Mouse (Mus musculus) adipocyte (in vitro differentiated cells): ENCODE data around the gene Hpd.

ENCODE experiments used
- DNase-seq: peaks from one replicate; pipeline ENCODE4 v3.0.0-alpha.2; 2016; ENCODE audit warnings: low spot score

The Hpd gene

DNA sequence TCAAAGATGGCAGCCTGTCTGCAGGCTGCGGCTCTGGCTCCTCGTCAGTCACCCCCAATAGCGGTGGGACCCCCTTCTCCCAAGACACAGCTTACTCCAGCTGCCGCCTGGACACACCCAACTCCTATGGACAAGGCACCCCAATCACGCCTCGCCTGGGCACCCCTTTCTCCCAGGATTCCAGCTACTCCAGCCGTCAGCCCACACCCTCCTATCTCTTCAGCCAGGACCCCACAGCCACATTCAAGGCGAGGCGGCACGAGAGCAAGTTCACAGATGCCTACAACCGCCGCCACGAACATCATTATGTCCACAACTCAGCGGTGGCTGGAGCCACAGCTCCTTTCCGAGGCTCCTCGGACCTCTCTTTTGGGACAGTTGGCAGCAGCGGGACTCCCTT, 35.0 kb downstream of the Hpd start:
- no peak for DNase-seq

DNA sequence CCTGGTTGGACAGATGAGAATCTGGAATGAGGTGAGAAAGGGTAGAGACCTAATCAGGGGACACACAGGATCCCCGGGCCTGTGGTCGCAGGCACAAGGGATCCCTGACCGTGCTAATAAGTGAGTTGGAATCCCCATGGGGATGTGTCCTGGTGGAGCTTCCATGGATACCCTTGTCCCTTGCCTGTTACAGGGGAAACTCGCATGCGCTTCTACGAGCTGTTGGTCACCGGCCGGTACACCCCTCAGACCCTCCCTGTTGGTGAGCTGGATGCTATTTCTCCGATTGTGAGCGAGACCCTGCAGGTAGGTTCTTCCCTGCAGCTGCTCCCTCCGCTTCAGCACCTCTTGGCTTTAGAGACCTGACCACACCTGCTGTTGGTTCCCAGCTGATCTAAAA, 36.2 kb downstream of the Hpd start:
- no peak for DNase-seq

DNA sequence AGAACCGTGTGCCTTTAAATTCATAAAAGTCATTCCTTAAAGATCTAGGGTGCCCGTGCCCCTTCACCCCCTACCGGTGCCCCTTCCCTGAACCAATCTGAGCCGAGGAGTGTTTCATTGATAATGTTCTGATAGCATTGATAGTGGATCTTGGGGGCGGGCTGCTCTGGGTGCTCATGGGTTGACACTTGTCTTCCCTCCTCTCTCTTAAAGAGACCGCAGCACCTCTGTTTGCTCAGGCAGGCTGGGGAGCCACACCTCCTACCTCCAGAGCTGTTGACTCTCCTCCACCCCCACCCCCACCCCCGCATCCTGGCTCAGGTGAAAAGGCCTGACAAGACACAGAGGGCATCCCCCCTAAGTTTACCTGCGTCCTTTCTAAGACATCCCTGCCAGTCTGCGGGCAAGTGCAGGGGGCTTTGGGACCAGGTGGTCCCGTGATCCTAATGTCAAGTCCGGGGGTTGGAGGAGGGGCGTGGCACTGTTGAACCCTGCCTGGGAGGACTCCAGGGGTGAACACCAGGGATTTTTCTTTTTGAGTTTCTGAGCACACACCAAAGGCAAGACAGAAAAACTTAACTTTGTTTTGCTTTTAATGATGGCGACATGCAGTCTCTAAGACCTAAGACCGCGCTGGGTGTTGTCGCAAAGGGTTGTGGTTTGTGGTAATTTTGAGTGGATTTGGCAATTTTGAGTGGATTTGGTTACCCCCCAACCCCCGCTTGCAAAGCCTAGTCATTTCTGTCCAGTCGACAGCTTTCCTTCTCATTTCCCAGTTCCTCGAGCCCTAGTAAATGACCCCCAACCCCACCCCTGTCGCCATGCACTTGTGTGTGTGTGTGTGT, 37.6 kb downstream of the Hpd start:
- DNase-seq: no peak

DNA sequence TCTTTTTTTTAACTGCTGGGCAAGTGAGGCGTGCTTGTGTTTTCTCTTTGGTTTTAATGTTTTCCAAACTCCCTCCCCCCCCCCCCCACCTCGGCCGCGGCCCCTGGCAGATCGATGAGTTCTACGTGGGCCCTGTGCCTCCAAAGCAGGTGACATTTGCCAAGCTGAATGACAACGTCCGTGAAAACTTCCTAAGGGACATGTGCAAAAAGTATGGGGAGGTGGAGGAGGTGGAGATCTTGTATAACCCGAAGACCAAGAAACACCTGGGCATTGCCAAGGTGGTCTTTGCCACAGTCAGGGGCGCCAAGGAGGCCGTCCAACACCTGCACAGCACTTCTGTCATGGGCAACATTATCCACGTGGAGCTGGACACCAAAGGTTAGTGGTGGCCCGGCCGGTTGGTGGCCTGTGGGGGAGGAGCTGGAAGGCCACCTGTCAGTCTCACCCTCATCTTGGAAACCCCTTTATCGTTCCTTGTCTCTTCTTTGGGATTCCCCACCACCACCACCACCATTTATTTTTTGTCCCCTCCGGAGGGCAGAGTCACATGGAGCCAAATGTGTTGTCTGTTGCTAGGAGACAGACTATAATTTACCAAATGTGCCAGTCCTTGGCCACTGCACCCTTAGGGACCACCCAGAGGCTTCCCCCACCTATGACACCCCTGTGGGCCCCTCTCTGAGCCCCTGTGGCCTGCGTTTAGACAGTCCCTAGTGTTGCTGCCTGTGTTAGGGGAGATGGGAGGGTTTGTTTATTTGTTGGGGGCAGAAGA, 38.4 kb downstream of the Hpd start:
- no peak for DNase-seq

DNA sequence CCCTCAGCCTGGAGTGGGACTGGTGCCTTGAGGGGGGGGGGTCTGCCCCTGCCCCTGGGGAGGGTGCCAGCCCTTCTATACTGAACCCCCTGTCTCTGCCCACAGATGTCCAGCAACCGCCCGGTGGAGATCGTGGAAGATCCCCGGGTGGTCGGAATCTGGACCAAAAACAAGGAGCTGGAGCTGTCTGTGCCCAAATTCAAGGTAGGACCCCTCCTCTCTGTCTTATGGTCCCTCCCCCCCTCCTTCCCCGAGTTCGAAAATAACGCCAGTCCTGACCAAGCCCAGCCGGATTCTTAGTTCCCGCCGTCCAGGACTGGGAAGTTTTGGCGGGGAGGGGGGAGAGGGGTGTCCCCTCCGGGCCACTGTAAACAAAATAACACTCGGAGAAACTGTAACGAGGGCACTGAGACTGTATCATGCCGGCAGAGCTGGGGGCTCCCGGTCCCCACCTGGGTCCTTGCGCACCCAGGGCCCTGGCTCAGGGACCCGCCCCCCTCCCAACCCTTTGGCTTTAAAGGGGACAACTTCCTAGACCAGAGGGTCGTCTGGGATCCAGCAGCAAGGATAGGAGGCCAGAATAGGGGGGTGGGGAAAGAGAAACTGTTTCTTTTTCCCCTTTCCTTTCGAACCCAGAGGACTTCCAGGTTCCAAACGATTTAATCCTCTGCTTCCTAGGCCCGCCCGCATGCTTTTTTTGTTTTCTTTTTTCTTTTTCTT, 39.1 kb downstream of the Hpd start:
- peak; percentile 60 for DNase-seq

DNA sequence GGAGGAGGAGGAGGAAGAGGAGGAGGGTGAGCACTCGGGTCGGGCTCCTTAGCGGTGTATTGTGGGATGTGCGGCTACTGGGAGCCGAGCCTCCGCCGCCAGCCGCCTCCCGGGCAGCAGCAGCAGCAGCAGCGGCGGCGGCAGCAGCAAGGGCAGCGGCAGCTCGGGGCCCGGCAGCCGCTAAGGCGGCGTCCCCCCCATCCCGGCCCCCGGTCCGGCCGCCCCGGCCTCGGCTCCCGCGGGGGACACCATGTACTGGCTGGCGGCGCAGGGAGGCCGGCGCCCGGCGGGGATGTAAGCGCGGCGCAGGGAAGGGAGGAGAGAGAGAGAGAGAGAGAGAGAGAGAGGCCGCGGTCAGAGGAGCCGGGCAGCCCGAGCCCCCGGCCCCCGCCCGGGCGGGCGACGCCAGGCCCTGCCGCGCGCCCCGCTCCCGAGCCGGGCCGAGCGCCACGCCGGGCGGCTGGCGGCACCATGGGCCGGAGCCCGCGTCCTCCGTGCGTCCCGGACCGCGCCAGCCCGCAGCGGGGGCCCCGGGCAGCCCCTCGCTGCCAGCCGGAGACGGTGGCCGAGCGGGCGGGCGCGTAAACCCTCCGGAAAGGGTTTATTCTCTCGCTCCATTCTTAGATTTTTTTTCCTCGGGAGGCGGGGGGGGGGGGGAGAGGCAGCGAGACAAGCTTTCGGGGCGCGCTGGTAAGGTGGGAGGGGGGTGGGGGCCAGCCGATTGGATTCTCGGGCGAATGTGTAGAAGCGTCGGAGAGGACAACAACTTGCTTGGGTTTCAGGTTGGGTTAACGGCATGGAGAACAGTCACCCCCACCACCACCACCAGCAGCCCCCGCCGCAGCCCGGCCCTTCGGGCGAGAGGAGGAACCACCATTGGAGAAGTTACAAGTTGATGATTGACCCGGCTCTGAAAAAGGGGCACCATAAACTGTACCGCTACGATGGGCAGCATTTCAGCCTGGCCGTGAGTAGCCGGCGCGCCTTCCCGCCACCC, 40.1 kb downstream of the Hpd start, which contains the start of gene Setd1b:
Setd1b (plus strand) TSS at position 33 of the 997 bp plus-strand sequence.
- DNase-seq: peak; percentile 68

DNA sequence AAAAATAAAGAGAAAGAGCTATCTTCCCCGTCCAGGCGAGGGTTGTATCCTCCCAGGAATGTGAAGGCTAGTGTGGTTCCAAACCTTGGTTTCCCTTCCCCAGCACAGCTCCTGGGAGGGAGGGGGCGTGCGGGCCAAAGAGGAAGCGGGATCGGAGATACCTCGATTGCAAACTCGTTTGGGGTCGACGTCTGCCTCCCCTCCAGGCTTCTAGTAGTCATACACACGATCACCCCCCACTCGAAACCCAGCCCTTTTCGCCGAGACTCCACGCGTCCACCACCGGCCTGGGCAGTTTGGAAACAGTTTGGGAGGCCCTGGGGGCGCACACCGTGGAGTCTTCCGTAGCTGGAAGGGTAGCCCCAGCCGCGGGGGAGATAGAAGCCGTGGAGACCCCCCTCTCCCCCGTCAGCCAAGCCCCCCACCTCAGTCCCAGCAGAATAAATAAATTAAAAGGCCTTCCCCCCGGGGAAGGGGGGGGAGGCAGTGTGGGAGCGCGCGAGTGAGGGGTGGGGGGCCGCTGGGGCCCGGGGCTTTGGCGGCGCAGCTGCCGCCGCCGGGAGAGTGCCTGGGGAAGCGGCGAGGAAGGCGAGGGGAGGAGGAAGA, 40.9 kb downstream of the Hpd start:
- DNase-seq: no peak

DNA sequence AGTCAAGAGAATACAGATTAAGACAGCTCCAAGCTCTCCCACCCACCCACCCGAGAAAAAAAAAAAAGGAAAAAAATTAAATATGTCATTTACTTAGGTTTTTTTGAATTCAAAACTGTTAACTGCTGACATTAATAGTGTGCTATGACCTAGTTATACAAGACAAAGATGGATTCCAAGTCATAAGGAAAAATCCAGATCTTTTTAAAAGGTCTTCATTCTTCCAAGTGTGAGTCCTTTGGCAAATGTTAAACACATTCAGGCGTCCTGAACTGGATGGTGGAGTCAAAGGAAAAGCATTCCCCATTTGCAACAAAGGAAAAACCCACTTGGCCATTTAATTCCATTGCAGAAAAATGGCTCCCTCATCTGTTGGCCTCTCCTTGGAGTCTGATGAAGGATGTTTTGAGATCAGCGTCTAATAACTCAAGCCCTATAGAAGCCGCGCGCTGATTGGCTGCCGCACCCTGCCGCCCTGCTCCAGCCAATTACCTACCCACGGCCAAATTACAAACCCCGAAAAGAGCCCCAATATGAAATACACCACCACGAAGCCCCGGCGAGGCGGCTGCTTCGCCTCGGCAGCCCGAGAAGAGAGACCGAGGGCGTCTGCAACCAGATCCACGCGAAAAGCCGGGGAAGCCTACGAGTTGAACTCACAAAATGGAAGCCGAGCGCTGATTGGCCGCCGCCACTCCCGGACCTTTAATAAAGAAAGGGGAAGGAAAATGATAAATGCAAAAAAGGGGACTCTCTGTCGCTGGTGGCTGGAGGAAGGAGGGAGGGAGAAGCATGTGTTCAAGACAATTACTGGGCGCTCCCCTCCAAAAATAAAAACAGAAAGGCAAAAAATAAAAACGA, 41.6 kb downstream of the Hpd start:
- peak; percentile 97 for DNase-seq

DNA sequence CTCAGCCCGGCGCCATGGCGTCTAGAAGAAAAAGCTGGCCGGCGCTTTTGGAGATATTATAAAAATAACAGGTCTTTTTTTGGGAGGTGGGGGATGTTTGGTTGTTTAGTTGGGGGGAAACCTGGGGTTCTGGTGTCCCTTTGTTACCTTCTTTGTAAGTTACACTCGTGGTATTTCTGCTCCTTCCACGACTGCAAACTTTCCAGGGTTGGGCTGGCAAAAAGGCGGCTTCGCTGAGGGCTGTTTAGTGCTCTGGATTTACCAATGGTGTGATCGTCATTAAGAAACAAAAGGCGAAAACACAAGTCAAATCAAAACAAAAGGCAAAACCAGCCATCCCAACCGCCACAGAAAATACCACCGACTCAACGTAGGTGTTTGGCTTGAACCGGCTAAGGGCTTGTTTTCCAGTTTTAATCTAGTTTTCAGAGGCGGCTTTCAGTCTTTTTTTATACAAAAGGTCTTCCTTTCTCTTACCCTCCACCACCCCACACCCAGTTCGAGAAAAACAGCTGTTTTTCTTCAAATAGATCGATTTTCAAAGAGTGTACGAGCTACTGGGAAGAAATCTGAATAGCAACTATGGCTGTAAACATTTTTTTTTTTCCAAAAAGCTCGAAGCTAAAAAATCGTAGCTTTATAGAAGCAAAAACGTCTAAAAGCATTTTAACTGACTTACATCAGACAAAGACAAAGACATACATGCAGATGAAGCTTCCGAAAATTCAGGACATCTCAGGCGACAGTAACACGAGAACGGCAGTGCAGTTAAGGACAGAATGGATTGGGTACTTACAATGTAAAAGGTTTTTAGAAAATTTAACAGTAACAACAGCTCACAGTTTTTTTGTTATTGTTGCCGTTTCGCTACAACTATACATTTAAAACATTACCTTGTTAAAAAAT, 42.6 kb downstream of the Hpd start:
- peak; percentile 74 for DNase-seq

DNA sequence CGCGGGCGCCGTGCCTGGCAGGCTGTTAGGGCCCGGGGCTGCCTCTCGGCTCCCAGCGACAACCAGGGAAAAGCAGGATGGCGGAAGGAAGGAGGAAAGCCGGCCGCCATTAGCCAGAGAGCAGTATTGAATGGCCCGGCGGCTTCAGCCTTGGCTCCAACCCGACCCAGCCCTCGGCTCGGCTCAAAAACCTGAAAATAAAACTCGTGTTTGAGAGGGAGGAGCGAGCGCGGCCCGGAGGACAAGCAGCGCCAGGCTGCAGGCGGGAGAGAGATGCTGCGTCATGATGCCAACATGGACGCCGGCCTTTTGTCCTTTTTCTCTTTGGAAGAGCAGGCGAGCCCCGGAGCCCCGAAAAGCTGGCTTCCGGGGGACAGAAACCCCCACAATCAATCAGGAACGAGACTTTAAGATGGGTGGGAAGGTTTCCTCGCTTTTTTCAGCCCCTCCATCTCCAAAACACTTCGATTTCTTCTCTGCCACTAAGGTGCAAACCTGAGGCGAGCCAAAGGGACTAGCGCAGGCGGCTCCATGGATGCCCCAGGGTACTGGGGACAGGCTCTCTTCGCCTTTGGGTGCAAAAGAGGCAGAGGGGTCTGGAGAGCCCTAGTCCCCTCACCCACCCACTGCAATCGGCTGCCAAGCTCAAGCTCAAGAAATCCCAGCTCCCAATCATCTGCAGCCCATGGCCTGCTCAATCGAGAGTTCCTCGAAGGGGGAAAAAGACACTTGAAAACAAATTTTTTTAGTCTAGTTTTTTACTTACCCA, 43.4 kb downstream of the Hpd start:
- peak; percentile 92 for DNase-seq

DNA sequence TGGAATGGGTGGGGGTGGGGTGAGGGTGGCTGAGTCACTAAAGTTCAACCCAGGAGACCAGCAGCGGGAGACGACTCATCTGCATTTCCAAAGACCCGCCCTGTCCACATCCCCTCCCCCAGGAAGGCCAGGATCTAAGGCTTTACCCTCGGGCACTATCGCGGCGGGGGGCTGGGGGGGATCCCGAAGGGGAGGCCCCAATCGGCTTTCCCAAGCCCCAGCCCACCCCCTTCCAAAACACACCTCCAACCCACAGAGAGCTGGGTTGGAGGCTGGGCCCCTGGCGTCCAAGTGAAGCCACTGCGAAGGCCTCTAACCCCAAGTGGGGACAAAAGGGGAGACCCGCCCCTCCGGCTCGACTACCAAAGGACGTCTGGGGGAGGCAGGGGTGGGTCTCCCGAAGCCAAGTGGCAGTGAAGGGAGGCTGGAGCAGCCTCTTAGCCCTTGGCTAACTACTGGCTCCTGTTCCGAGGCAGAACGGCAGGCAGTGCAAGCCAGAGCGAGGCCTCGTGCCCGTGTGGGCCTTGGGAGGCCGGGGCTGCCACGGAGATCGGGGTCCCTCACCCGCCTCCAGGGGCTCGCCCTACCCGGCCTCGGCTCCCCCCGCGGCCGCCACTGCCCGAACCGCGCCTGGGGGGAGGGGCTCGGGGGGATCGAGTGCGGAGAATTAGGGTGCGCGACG, 44.2 kb downstream of the Hpd start:
- peak; percentile 96 for DNase-seq

DNA sequence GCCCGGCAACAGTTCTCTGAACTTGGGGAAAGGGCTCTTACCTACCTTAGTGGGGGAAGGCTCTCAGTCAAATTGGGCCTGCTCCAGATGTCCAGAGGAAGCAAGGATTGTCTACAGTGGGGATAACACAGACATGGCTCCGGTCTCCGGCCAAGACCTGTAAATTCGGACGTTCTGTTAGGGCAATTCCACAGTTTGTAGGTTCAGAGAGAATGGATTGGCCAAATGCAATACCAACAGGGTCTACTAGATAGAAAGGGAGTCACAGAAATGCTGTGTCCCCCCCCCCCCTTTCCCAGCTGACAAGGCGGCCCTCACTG, 44.7 kb downstream of the Hpd start:
- DNase-seq: no peak

DNA sequence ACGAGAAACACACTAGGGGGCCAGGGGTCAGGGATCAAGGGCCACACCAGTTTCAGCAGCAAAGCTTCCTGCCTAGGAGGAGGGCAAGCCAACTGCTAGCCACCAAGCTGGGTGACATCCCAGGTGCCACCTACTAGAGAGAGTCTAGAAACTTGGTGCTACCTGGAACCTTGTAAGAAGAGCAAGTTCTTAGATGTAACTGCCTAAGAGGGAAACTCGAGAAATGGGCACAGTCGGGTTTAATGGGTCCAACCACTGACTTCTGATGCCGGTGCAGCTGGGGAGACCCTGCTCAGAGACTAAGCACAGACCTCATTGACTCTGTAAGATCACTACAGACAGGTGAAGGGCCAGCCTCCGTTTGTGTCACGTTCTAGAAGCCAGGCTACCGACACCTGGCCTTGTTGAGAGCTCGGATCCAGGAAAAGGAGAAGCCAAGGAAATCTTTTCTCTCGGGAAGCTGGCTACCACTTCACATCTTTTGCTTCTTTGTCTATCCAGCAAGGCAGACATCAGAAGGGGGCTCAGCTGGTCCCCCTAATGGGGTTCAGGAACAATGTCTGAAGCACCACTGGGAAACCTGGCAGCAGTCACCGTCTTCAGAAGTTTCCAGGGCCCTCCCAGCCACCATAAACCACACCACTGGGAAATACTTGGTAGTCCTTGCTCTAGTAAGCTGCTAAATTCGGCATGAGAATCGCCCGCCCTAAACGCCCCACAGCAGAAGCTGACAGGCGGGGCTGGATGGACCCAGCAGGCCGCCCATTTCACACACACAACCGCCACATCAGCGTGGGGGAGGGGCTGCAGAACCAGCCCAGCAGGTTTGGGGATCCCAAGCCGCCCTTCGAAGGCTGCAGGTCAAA, 45.2 kb downstream of the Hpd start:
- peak; percentile 97 for DNase-seq

DNA sequence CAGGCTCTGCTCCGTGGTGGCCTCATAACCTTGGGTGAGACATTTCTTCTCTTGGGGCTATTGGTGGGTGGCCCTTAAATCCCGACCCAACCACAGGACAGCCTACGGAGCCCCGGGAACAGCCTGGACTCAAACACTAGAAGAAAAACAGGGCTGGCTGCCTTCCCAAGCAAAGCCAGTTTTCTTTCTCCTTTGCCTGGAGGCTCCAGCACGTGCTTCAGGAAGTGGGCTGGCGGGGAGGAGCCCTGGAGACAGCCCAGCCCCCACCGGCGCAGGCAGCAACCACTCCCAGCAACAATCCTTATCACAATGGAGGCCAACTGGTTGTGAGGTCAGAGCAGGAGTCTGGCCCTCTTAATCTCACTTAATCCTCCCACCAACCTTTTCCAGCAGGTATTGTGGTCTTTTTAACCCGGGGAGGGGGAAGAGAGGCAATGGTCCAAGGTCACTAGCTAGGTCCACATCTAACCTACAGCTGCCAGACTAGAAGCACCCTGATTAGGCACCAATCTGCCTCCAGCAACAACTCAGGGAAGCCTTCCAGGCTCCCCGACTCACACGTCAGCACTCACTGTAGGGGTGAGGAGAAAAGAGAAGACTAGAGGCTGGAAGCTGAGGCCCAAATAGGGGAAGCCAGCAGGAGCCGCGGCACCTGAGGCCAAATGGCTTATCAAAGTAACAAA, 46.0 kb downstream of the Hpd start:
- peak; percentile 99 for DNase-seq

DNA sequence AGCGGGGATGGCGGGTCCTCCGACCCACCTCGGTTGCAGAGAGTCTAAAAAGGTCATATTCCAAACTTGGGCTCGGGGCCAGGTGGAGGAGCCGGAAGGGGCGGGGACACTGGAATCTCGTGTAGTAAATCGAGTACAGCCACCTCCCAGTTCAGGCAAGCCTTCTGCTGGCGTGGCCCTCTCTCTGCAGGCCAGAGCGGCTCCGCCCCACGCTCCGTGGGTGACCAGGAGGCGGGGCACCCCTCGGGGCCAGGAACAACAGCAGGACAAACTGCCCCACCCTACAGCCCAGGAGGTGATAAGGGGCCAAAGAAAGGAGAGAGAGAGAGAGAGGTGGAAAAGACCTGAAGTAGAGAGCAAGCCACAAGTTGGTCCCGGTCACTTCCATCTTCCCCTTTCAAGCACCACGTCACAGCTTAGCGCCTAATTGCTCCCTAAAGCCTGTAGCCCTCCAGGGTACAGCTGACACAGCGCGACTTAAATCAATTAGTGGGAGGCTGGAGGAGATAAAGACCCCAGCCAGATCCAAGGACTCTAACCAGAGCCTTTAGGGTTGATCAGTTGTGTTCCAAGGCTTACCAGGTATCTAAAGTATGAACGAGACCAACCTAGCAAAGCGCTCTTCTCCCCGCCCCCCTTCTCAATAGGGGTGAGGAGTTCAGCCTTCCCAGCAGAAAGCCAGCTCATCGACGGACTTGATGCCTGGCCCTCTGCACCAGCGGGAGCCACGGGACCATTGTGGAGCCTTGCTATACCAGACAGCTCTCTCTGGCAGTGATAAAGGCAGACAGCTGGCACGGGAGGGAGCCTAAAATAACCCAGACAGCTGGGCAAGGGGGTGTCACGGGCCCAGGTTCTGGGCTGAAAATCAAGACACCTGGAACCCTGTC, 46.8 kb downstream of the Hpd start:
- DNase-seq: peak; percentile 97
